Mouse (Mus musculus): ENCODE data around the gene Gm6588. TPM values are rescaled to one million over a fixed set of nuclear protein-coding genes. Genes with fewer than 3 reads are reported as not detected.

Gm6588 gene
- polyA plus RNA-seq, 1 experiment from 2014 or later, result not detected

GRCm38 (mm10) chr5:112418023-112418422 lies 31.2 kb upstream of the Gm6588 start:
- H3K36me3 ChIP-seq (ENCODE audit: control insufficient read depth, insufficient read depth, low read length), result no peaks in the 10 kb centered on the region
- 51% methylated on average over 4 of the region's 4 CpGs for WGBS
- H3K27me3 ChIP-seq (replicated peaks; ENCODE audit: control insufficient read depth, insufficient read depth, low read length), result 0 out of 2 replicates have a peak, but pooled peaks cover 6% of the 10 kb centered on the region
- no peaks in the 10 kb centered on the region for H3K4me1 ChIP-seq (ENCODE audit: control insufficient read depth, insufficient read depth, low read length)
- H3K4me3 ChIP-seq (ENCODE audit: low read depth, low read length), result no peak overlapping the region
- no peak overlapping the region for H3K9ac ChIP-seq (ENCODE audit: low read depth, low read length)
- no peak overlapping the region for H3K27ac ChIP-seq (replicated peaks; ENCODE audit: low read depth, low read length)
- DNase-seq (ENCODE audit: low spot score) (no peak), ATAC-seq (ENCODE audit: low read depth) (no peak)
- H3K4me2 ChIP-seq (ENCODE audit: low read depth, low read length), result no peak overlapping the region
- peaks cover 8% of the 10 kb centered on the region; the same call in 1 of the 2 replicates for H3K9me3 ChIP-seq (ENCODE audit: control insufficient read depth, low read length)

DNA sequence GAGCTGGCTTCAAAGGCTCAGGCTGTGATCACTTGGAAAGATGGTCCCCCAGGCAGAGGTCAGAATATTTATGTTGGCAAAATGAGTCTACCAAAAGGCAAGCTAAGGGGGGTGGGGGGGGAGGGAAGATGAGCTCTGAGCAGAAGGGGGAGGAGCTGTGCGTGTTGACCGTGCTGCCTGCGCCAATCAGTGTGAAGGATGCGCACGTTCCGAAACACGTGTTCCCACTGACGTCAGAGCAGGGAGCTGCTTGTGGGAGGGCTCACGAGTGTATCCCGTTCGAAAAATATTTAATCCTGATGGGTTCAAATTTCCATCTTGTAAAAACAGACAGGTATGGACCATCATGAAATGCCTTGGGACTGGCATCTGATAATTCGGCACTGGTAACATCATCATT lies 29.7 kb upstream of the Gm6588 start:
- peak; percentile 34 for DNase-seq (ENCODE audit: low spot score)
- Histone ChIP-seq H3K4me2 (ENCODE audit: low read depth, low read length) (no peak overlapping the region), H3K4me3 (ENCODE audit: low read depth, low read length) (no peak overlapping the region), H3K27ac (replicated peaks; ENCODE audit: low read depth, low read length) (no peak overlapping the region), H3K27me3 (replicated peaks; ENCODE audit: control insufficient read depth, insufficient read depth, low read length) (0 out of 2 replicates have a peak, but pooled peaks cover 6% of the 10 kb centered on the region), H3K4me1 (ENCODE audit: control insufficient read depth, insufficient read depth, low read length) (no peaks in the 10 kb centered on the region), H3K36me3 (ENCODE audit: control insufficient read depth, insufficient read depth, low read length) (no peaks in the 10 kb centered on the region), H3K9me3 (ENCODE audit: control insufficient read depth, low read length) (no peaks in the 10 kb centered on the region), H3K9ac (ENCODE audit: low read depth, low read length) (no peak overlapping the region)
- 34% methylated on average over 12 of the region's 12 CpGs for WGBS
- ATAC-seq (ENCODE audit: low read depth), result peak; percentile 50; the same call in 1 of the 2 replicates

DNA sequence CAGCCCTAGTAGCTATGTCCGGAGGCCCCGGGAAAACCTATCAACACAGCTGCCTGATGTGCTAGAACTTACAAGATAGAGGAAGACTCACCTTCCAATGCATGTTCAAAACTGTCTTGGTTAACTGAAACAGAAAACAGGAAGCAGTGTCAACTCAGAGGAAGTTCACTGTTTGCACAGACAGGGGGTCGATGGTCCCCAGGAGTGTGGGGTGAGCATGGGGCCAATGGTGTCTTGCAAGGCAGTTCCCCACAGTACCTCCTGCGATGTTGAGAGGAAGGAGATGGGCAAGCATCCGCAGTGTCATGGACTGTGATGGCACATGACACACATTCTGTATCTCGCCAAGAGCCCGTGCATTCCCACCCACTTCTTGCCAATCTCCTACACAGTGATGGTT lies 22.6 kb upstream of the Gm6588 start:
- no peaks in the 10 kb centered on the region for H3K4me1 ChIP-seq (ENCODE audit: control insufficient read depth, insufficient read depth, low read length)
- WGBS, result 75% methylated on average over 7 of the region's 7 CpGs
- ATAC-seq (ENCODE audit: low read depth), result no peak
- H3K27ac ChIP-seq (replicated peaks; ENCODE audit: low read depth, low read length), result no peak overlapping the region
- 0 out of 2 replicates have a peak, but pooled peaks cover 8% of the 10 kb centered on the region for H3K27me3 ChIP-seq (replicated peaks; ENCODE audit: control insufficient read depth, insufficient read depth, low read length)
- no peaks in the 10 kb centered on the region for H3K36me3 ChIP-seq (ENCODE audit: control insufficient read depth, insufficient read depth, low read length)
- H3K4me2 ChIP-seq (ENCODE audit: low read depth, low read length), result no peak overlapping the region
- H3K9ac ChIP-seq (ENCODE audit: low read depth, low read length), result no peak overlapping the region
- H3K9me3 ChIP-seq (ENCODE audit: control insufficient read depth, low read length), result no peaks in the 10 kb centered on the region
- H3K4me3 ChIP-seq (ENCODE audit: low read depth, low read length), result no peak overlapping the region
- DNase-seq (ENCODE audit: low spot score), result no peak

- Histone ChIP-seq H3K9me3 (ENCODE audit: control insufficient read depth, low read length) (no peaks in the 10 kb centered on the region), H3K4me2 (ENCODE audit: low read depth, low read length) (no peak overlapping the region), H3K27me3 (replicated peaks; ENCODE audit: control insufficient read depth, insufficient read depth, low read length) (peaks cover 14% of the 10 kb centered on the region; the same call in 1 of the 2 replicates), H3K4me1 (ENCODE audit: control insufficient read depth, insufficient read depth, low read length) (no peaks in the 10 kb centered on the region), H3K4me3 (ENCODE audit: low read depth, low read length) (no peak overlapping the region), H3K36me3 (ENCODE audit: control insufficient read depth, insufficient read depth, low read length) (no peaks in the 10 kb centered on the region), H3K9ac (ENCODE audit: low read depth, low read length) (no peak overlapping the region), H3K27ac (replicated peaks; ENCODE audit: low read depth, low read length) (no peak overlapping the region)
- DNase-seq (ENCODE audit: low spot score), result no peak
- 32% methylated on average over 2 of the region's 2 CpGs for WGBS
- ATAC-seq (ENCODE audit: low read depth), result no peak
These were observed 21.9 kb upstream of the Gm6588 start for GRCm38 (mm10) chr5:112427283-112427682.

- Histone ChIP-seq H3K9me3 (ENCODE audit: control insufficient read depth, low read length) (no peaks in the 10 kb centered on the region), H3K9ac (ENCODE audit: low read depth, low read length) (no peak overlapping the region), H3K36me3 (ENCODE audit: control insufficient read depth, insufficient read depth, low read length) (no peaks in the 10 kb centered on the region), H3K4me3 (ENCODE audit: low read depth, low read length) (no peak overlapping the region), H3K27ac (replicated peaks; ENCODE audit: low read depth, low read length) (no peak overlapping the region), H3K4me1 (ENCODE audit: control insufficient read depth, insufficient read depth, low read length) (no peaks in the 10 kb centered on the region), H3K27me3 (replicated peaks; ENCODE audit: control insufficient read depth, insufficient read depth, low read length) (peaks cover 17% of the 10 kb centered on the region; the same call in 1 of the 2 replicates), H3K4me2 (ENCODE audit: low read depth, low read length) (peak overlapping the region; percentile 41)
- ATAC-seq (ENCODE audit: low read depth) (no peak), DNase-seq (ENCODE audit: low spot score) (peak; percentile 78)
- 11% methylated on average over 19 of the region's 19 CpGs for WGBS
These were observed 20.3 kb upstream of the Gm6588 start for GRCm38 (mm10) chr5:112428944-112429343.

GRCm38 (mm10) chr5:112431120-112431775 lies 18.0 kb upstream of the Gm6588 start:
- H3K9ac ChIP-seq (ENCODE audit: low read depth, low read length), result peak overlapping the region; percentile 21; the same call in 1 of the 2 replicates
- peaks cover 15% of the 10 kb centered on the region; the same call in 1 of the 2 replicates for H3K27me3 ChIP-seq (replicated peaks; ENCODE audit: control insufficient read depth, insufficient read depth, low read length)
- ATAC-seq (ENCODE audit: low read depth) (no peak), DNase-seq (ENCODE audit: low spot score) (no peak)
- no peaks in the 10 kb centered on the region for H3K9me3 ChIP-seq (ENCODE audit: control insufficient read depth, low read length)
- no peaks in the 10 kb centered on the region for H3K4me1 ChIP-seq (ENCODE audit: control insufficient read depth, insufficient read depth, low read length)
- 0 out of 2 replicates have a peak overlapping the region, but pooled peaks have one; percentile 2 for H3K4me2 ChIP-seq (ENCODE audit: low read depth, low read length)
- H3K27ac ChIP-seq (replicated peaks; ENCODE audit: low read depth, low read length), result no peak overlapping the region
- WGBS, result 12% methylated on average over 13 of the region's 14 CpGs
- H3K36me3 ChIP-seq (ENCODE audit: control insufficient read depth, insufficient read depth, low read length), result no peaks in the 10 kb centered on the region
- H3K4me3 ChIP-seq (ENCODE audit: low read depth, low read length), result no peak overlapping the region

DNA sequence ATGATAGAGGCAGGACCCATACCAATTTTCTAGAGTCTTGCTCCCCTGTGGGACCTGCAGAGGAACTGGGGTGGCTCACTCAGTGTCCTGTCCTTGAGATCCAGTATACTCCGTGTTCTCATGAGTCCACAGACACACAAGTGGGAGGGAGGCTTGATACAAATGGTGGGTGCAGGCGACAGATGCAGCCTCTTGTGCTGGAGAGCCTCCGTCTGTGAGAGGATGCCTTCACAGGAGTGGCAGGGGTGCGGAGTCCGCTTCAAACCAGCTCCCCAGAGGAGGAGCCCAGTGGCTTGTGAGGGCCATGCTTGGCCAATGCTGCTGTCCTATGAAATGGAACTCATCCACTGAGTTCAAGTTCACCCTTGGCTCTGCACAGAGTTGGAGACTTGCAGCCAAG lies 17.2 kb upstream of the Gm6588 start:
- no peak overlapping the region for H3K9ac ChIP-seq (ENCODE audit: low read depth, low read length)
- H3K4me2 ChIP-seq (ENCODE audit: low read depth, low read length), result no peak overlapping the region
- H3K27me3 ChIP-seq (replicated peaks; ENCODE audit: control insufficient read depth, insufficient read depth, low read length), result peaks cover 15% of the 10 kb centered on the region; the same call in 1 of the 2 replicates
- no peak overlapping the region for H3K27ac ChIP-seq (replicated peaks; ENCODE audit: low read depth, low read length)
- no peaks in the 10 kb centered on the region for H3K4me1 ChIP-seq (ENCODE audit: control insufficient read depth, insufficient read depth, low read length)
- ATAC-seq (ENCODE audit: low read depth), result no peak
- no peaks in the 10 kb centered on the region for H3K36me3 ChIP-seq (ENCODE audit: control insufficient read depth, insufficient read depth, low read length)
- WGBS, result 62% methylated on average over 5 of the region's 5 CpGs
- no peak for DNase-seq (ENCODE audit: low spot score)
- H3K9me3 ChIP-seq (ENCODE audit: control insufficient read depth, low read length), result no peaks in the 10 kb centered on the region
- H3K4me3 ChIP-seq (ENCODE audit: low read depth, low read length), result no peak overlapping the region

DNA sequence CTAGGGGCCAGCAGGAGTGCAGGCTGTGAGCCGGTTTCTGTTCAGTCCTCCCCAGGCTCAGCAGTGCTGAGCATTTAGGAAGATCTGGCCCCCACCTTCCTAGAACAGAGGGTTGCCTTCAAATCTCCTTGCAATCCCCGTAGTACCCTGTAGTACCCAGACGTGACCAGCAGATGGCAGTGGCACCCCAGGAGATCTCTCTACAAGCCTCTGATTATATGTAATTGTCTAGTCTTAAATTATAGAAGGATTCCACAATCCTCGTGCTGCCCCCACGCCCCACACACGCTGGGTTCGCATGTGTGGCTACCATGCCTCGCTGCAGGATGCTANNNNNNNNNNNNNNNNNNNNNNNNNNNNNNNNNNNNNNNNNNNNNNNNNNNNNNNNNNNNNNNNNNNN lies 16.2 kb upstream of the Gm6588 start:
- Histone ChIP-seq H3K36me3 (ENCODE audit: control insufficient read depth, insufficient read depth, low read length) (no peaks in the 10 kb centered on the region), H3K27me3 (replicated peaks; ENCODE audit: control insufficient read depth, insufficient read depth, low read length) (peaks cover 18% of the 10 kb centered on the region; the same call in 1 of the 2 replicates), H3K9me3 (ENCODE audit: control insufficient read depth, low read length) (no peaks in the 10 kb centered on the region), H3K9ac (ENCODE audit: low read depth, low read length) (no peak overlapping the region), H3K27ac (replicated peaks; ENCODE audit: low read depth, low read length) (no peak overlapping the region), H3K4me1 (ENCODE audit: control insufficient read depth, insufficient read depth, low read length) (no peaks in the 10 kb centered on the region), H3K4me3 (ENCODE audit: low read depth, low read length) (no peak overlapping the region), H3K4me2 (ENCODE audit: low read depth, low read length) (no peak overlapping the region)
- DNase-seq (ENCODE audit: low spot score), result peak; percentile 31
- ATAC-seq (ENCODE audit: low read depth), result 0 out of 2 replicates have a peak, but pooled peaks have one; percentile 23
- 2% methylated on average over 8 of the region's 8 CpGs for WGBS

DNA sequence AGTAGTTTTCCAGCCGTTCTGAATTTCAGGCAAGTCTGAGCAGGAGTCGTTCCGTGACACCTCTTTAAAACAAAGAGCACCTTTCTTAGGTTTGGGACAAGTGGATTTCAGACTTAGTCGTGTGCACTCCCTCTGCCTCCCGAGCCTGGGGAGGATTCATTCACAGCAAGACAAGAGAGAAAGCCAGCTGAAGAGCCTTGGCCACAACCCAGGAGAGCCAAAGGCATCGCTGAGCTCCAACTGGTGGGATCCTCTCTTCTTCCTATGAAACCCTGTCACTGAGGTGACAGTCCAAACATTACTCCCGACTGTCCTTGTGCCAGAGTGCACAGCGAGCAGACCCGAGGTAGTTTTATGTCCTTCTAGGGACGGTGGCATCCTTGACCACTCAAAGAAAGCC lies 10.7 kb upstream of the Gm6588 start:
- no peak overlapping the region for H3K27ac ChIP-seq (replicated peaks; ENCODE audit: low read depth, low read length)
- DNase-seq (ENCODE audit: low spot score), result no peak
- 47% methylated on average over 10 of the region's 10 CpGs for WGBS

More for the DNA sequence above, 10.7 kb upstream of the Gm6588 start:
- Histone ChIP-seq H3K27me3 (replicated peaks; ENCODE audit: control insufficient read depth, insufficient read depth, low read length) (peaks cover 3% of the 10 kb centered on the region; the same call in 1 of the 2 replicates), H3K36me3 (ENCODE audit: control insufficient read depth, insufficient read depth, low read length) (no peaks in the 10 kb centered on the region), H3K4me3 (ENCODE audit: low read depth, low read length) (no peak overlapping the region), H3K4me1 (ENCODE audit: control insufficient read depth, insufficient read depth, low read length) (no peaks in the 10 kb centered on the region), H3K9ac (ENCODE audit: low read depth, low read length) (no peak overlapping the region), H3K4me2 (ENCODE audit: low read depth, low read length) (no peak overlapping the region), H3K9me3 (ENCODE audit: control insufficient read depth, low read length) (no peaks in the 10 kb centered on the region)
- ATAC-seq (ENCODE audit: low read depth), result no peak
